Mouse (Mus musculus): ENCODE data around the gene Mcidas. TPM values are rescaled to one million over a fixed set of nuclear protein-coding genes. Genes with fewer than 3 reads are reported as not detected.

Gene Mcidas
- polyA plus RNA-seq, 1 experiment from 2014 or later = not detected

- Histone ChIP-seq H3K9me3 (ENCODE audit: control insufficient read depth) (no peaks in the 10 kb centered on the region), H3K27ac (ENCODE audit: low read depth, low read length) (0 out of 2 replicates have a peak within 1 kb of the TSS, but pooled peaks have one; percentile 6), H3K4me2 (replicated peaks; ENCODE audit: low read depth) (peak within 1 kb of the TSS; percentile 55), H3K4me3 (ENCODE audit: low read depth, low read length) (peak within 1 kb of the TSS; percentile 41), H3K4me1 (replicated peaks; ENCODE audit: control insufficient read depth, insufficient read depth, low read length) (0 out of 2 replicates have a peak, but pooled peaks cover 3% of the 10 kb centered on the region), H3K27me3 (replicated peaks; ENCODE audit: control insufficient read depth, insufficient read depth, low read length) (no peaks in the 10 kb centered on the region), H3K9ac (ENCODE audit: low read depth, low read length) (0 out of 2 replicates have a peak within 1 kb of the TSS, but pooled peaks have one; percentile 11), H3K36me3 (ENCODE audit: control insufficient read depth, insufficient read depth) (no peaks in the 10 kb centered on the region)
- ATAC-seq = peak; percentile 72; the same call in 1 of the 2 replicates
- TF ChIP-seq CTCF (IDR thresholded peaks at IDR 0.05; ENCODE audit: low read depth) = peak; percentile 72
- WGBS = 4% methylated on average over 21 of the region's 21 CpGs
Observed at GRCm38 (mm10) chr13:113046211-113046883, 52.7 kb downstream of the Mcidas start, which contains the start of gene Gpx8. Gpx8 (minus strand) TSS chr13:113046410.

DNA sequence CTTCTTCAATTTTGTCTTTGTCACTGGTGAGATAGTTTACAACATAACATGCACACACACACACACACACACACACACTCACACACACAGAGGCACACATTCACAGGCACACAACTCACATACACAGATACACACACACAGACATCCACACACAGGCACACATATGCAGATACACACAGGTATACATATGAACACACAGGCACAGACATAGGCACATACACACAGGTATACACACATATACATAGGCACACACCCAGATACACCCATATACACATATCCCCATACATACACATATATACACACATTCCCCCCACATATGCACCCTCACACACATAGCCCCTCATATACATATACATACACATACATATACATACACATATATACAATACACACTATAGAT lies 53.4 kb downstream of the Mcidas start:
- Histone ChIP-seq H3K4me2 (replicated peaks; ENCODE audit: low read depth) (no peak overlapping the region), H3K4me3 (ENCODE audit: low read depth, low read length) (no peak overlapping the region), H3K36me3 (ENCODE audit: control insufficient read depth, insufficient read depth) (no peaks in the 10 kb centered on the region), H3K27ac (ENCODE audit: low read depth, low read length) (no peak overlapping the region), H3K27me3 (replicated peaks; ENCODE audit: control insufficient read depth, insufficient read depth, low read length) (no peaks in the 10 kb centered on the region), H3K4me1 (replicated peaks; ENCODE audit: control insufficient read depth, insufficient read depth, low read length) (0 out of 2 replicates have a peak, but pooled peaks cover 3% of the 10 kb centered on the region), H3K9ac (ENCODE audit: low read depth, low read length) (no peak overlapping the region), H3K9me3 (ENCODE audit: control insufficient read depth) (no peaks in the 10 kb centered on the region)
- TF ChIP-seq CTCF (IDR thresholded peaks at IDR 0.05; ENCODE audit: low read depth) = no peak
- no peak for ATAC-seq

DNA sequence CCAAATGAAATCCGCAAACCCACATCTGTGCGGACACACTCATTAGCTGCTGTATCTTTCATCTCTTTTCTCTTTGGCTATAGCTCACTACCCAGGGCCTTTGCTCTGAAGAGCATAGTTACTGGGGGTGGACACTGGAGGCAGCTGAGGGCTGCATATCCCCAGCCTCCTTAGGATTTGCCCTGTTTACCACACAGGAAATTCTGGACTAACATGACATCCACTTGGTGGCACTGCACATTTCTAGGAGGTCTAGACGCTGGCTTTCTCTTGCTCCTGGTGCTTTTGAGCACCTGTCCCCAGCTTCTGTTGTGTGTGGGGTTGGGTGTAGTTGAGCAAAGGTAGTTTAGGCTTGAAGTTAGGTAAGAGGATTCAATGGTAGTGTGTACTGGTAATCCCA lies 54.0 kb downstream of the Mcidas start:
- whole genome bisulfite sequencing = 78% methylated on average over 3 of the region's 3 CpGs
- Histone ChIP-seq H3K9me3 (ENCODE audit: control insufficient read depth) (no peaks in the 10 kb centered on the region), H3K4me1 (replicated peaks; ENCODE audit: control insufficient read depth, insufficient read depth, low read length) (0 out of 2 replicates have a peak, but pooled peaks cover 3% of the 10 kb centered on the region), H3K36me3 (ENCODE audit: control insufficient read depth, insufficient read depth) (no peaks in the 10 kb centered on the region), H3K27ac (ENCODE audit: low read depth, low read length) (no peak overlapping the region), H3K27me3 (replicated peaks; ENCODE audit: control insufficient read depth, insufficient read depth, low read length) (no peaks in the 10 kb centered on the region), H3K4me3 (ENCODE audit: low read depth, low read length) (no peak overlapping the region), H3K4me2 (replicated peaks; ENCODE audit: low read depth) (no peak overlapping the region), H3K9ac (ENCODE audit: low read depth, low read length) (no peak overlapping the region)
- ATAC-seq = no peak
- TF ChIP-seq CTCF (IDR thresholded peaks at IDR 0.05; ENCODE audit: low read depth) = peak; percentile 31

MicroRNA genes within 50 kb of the gene (microRNA counts, 519-probe panel; counts per million panel counts)
- microRNA mmu-miR-449a = not detected
- not detected for microRNA mmu-miR-449b
- microRNA mmu-miR-449c = not detected

Small RNA genes lying within 50 kb of the gene (microRNA-seq; reads per million reads assigned to microRNA genes)
- gene Mir449a (47.8 reads per million, percentile 40 among the genes with 10 or more reads in this experiment), gene Mir449b (not detected), gene Mir449c (not detected)

Other genes with a start within 250 kb of the Mcidas start
- gene Plpp1, start 193.1 kb upstream of the Mcidas start, polyA plus RNA-seq (2015; fragmentation: Nextera tagmentation; extraction: Ambion mirVana) = 91.0 and 98.5 TPM in 2 replicates
- gene Mtrex, start 66.4 kb upstream of the Mcidas start, polyA plus RNA-seq (2015; fragmentation: Nextera tagmentation; extraction: Ambion mirVana) = 17.2 and 17.9 TPM in 2 replicates
- 6.3 and 7.1 TPM in 2 replicates for gene Dhx29, start 66.4 kb upstream of the Mcidas start, polyA plus RNA-seq (2015; fragmentation: Nextera tagmentation; extraction: Ambion mirVana)
- 0.10 and 0.12 TPM in 2 replicates for gene Ccno, start 6.0 kb upstream of the Mcidas start, polyA plus RNA-seq (2015; fragmentation: Nextera tagmentation; extraction: Ambion mirVana)
- not detected in 2 replicates for gene Cdc20b, start 41.3 kb downstream of the Mcidas start, polyA plus RNA-seq (2015; fragmentation: Nextera tagmentation; extraction: Ambion mirVana)
- gene Gpx8, start 52.6 kb downstream of the Mcidas start, polyA plus RNA-seq (2015; fragmentation: Nextera tagmentation; extraction: Ambion mirVana) = 50.4 and 51.7 TPM in 2 replicates
- gene Gzma, start 107.1 kb downstream of the Mcidas start, polyA plus RNA-seq (2015; fragmentation: Nextera tagmentation; extraction: Ambion mirVana) = 4.2 and 4.9 TPM in 2 replicates
- 3.4 and 3.6 TPM in 2 replicates for gene Esm1, start 215.8 kb downstream of the Mcidas start, polyA plus RNA-seq (2015; fragmentation: Nextera tagmentation; extraction: Ambion mirVana)
- not detected in 2 replicates for gene Gzmk, start 232.1 kb downstream of the Mcidas start, polyA plus RNA-seq (2015; fragmentation: Nextera tagmentation; extraction: Ambion mirVana)

Measured in intestine, postnatal 0 days (tissue).